Mouse (Mus musculus) testis, adult 2 months (tissue): ENCODE results near the gene S1pr3.

ENCODE experiments used
- CTCF ChIP-seq: fragments of 200-500 bp; IDR thresholded peaks from 2 replicates; pipeline ENCODE4 v1.5.1; 2012; ENCODE audit warnings: low read depth, mild to moderate bottlenecking, inconsistent platforms, low read length, moderate library complexity; ENCODE audit not compliant: control insufficient read depth, insufficient read depth, insufficient replicate concordance
- POLR2A ChIP-seq: fragments of 200-500 bp; IDR thresholded peaks from 2 replicates; pipeline ENCODE4 v1.6.1; 2012; ENCODE audit warnings: low read depth, mild to moderate bottlenecking, inconsistent platforms, low read length, moderate library complexity; ENCODE audit not compliant: control insufficient read depth

- no peak for TF ChIP-seq POLR2A
- TF ChIP-seq CTCF: no peak
These were observed 3.4 kb downstream of the S1pr3 start for GRCm38 (mm10) chr13:51411696-51412430.
